Mouse (Mus musculus): Measurements from ENCODE around the gene Psph.

- TF ChIP-seq CTCF (IDR thresholded peaks at IDR 0.05; ENCODE audit: control insufficient read depth, insufficient read depth, low read length) (no peak), POLR2A (IDR thresholded peaks at IDR 0.05; ENCODE audit: borderline replicate concordance, control insufficient read depth, low read depth, low read length) (no peak)
Observed at GRCm38 (mm10) chr5:129730344-129730743, 56.9 kb downstream of the Psph start.

Data from bone marrow, adult 2 months (tissue).